Mouse (Mus musculus) large intestine, adult 2 months (tissue): ENCODE data around the gene Hes5. TPM values are rescaled to one million over a fixed set of nuclear protein-coding genes. Genes with fewer than 3 reads are reported as not detected.

ENCODE experiments used
- DNase-seq: peaks from one replicate; pipeline ENCODE4 v3.0.0-alpha.2; 2012; ENCODE audit warnings: low read depth, low spot score
- WGBS: fragments of 180-500 bp; shearing (Covaris S2); methylation state at CpG from one replicate; pipeline ENCODE4 v1.1.7; 2018; 5-methylcytosine and 5-hydroxymethylcytosine counted together
- polyA plus RNA-seq: library from polyadenylated mRNA; depleted of rRNA; stranded (reverse); fragments of >200 nt; gene quantifications from 2 replicates; pipeline ENCODE4 v1.2.3, GENCODE M21; 2012

Hes5 gene
- polyA plus RNA-seq, 1 experiment = 0.69 TPM

- DNase-seq = no peak
- WGBS = 81% methylated on average over 2 of the region's 2 CpGs
Observed at GRCm38 (mm10) chr4:154940156-154940555, 20.6 kb upstream of the Hes5 start.

- WGBS = 68% methylated on average over 5 of the region's 5 CpGs
- DNase-seq = no peak
Observed at GRCm38 (mm10) chr4:154941831-154942230, 18.9 kb upstream of the Hes5 start.

- no peak for DNase-seq
- WGBS = 79% methylated on average over 10 of the region's 10 CpGs
Observed at GRCm38 (mm10) chr4:154942632-154943322, 17.9 kb upstream of the Hes5 start.

GRCm38 (mm10) chr4:154943323-154944039 is 17.2 kb upstream of the Hes5 start:
- 91% methylated on average over 6 of the region's 6 CpGs for WGBS
- DNase-seq = no peak

GRCm38 (mm10) chr4:154944121-154944590 is 16.6 kb upstream of the Hes5 start:
- WGBS = 36% methylated on average over 2 of the region's 2 CpGs
- peak; percentile 74 for DNase-seq

- peak; percentile 67 for DNase-seq
- WGBS = 4% methylated on average over 8 of the region's 8 CpGs
Observed at GRCm38 (mm10) chr4:154946319-154946718, 14.4 kb upstream of the Hes5 start.

GRCm38 (mm10) chr4:154948066-154948939 is 12.4 kb upstream of the Hes5 start:
- 23% methylated on average over 14 of the region's 14 CpGs for WGBS

GRCm38 (mm10) chr4:154948940-154949588 is 11.7 kb upstream of the Hes5 start:
- no peak for DNase-seq
- WGBS = 74% methylated on average over 6 of the region's 6 CpGs

More at GRCm38 (mm10) chr4:154948066-154948939, 12.4 kb upstream of the Hes5 start:
- DNase-seq = no peak

GRCm38 (mm10) chr4:154949589-154949982 is 11.1 kb upstream of the Hes5 start:
- no peak for DNase-seq
- WGBS = 12% methylated on average over 16 of the region's 16 CpGs

GRCm38 (mm10) chr4:154952461-154953241 is 8.1 kb upstream of the Hes5 start:
- no peak for DNase-seq
- 7% methylated on average over 26 of the region's 26 CpGs for WGBS

- 69% methylated on average over 9 of the region's 9 CpGs for WGBS
- no peak for DNase-seq
Observed at GRCm38 (mm10) chr4:154956604-154957003, 4.1 kb upstream of the Hes5 start.

- DNase-seq = no peak
- 66% methylated on average over 13 of the region's 13 CpGs for WGBS
Observed at GRCm38 (mm10) chr4:154957289-154957993, 3.3 kb upstream of the Hes5 start.

GRCm38 (mm10) chr4:154958171-154958570 is 2.6 kb upstream of the Hes5 start:
- WGBS = 21% methylated on average over 15 of the region's 15 CpGs
- DNase-seq = no peak

- DNase-seq = no peak
- 51% methylated on average over 8 of the region's 8 CpGs for WGBS
Observed at GRCm38 (mm10) chr4:154958621-154959020, 2.1 kb upstream of the Hes5 start.

GRCm38 (mm10) chr4:154960021-154960689 is 568 bp upstream of the Hes5 start:
- 51% methylated on average over 20 of the region's 20 CpGs for WGBS
- DNase-seq = no peak

GRCm38 (mm10) chr4:154961226-154961738 is 559 bp downstream of the Hes5 start:
- DNase-seq = no peak
- 1% methylated on average over 45 of the region's 47 CpGs for WGBS

GRCm38 (mm10) chr4:154961911-154962310 is 1.2 kb downstream of the Hes5 start:
- no peak for DNase-seq
- 16% methylated on average over 13 of the region's 13 CpGs for WGBS
